8 mouse cellular contexts compared by ENCODE assay signal in the genomic region with DNA sequence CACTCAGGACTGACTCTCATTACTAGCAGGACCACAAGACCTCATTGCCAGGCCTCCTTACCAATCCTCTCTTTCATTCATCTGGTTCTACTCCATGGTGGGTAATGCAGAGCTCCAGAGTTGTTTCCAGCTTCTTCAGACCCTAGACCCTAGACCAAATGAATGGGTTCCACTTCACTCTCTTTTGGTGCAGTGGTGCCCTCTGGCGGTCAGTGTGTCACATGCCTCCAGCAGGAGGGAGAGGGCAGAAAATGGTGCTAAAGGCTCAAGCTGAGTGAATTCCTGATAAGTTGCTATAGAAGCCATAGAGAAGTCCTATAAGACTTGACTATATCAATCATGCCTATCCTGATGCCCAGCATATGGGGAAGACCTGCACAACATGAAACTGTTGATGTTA. TPM values are rescaled to one million over a fixed set of nuclear protein-coding genes. Genes with fewer than 3 reads are reported as not detected.
DNase-seq lines count a peak whose midpoint lies in the region; ATAC-seq and TF ChIP-seq lines count a peak whose summit lies in the region.

No protein-coding gene starts in this region.

- no peaks in the 10 kb centered on the region for H3K9me3 ChIP-seq in heart, embryonic 11.5 days (replicated peaks; ENCODE audit: control insufficient read depth, low read length)
- no peaks in the 10 kb centered on the region for H3K9me3 ChIP-seq in stomach, postnatal 0 days (ENCODE audit: control insufficient read depth, low read length)

- H3K9ac ChIP-seq in heart, embryonic 11.5 days (ENCODE audit: low read depth, low read length) = no peak overlapping the region
- H3K9ac ChIP-seq in stomach, postnatal 0 days (ENCODE audit: low read length) = no peak overlapping the region

- H3K4me1 ChIP-seq in heart, embryonic 11.5 days (ENCODE audit: control insufficient read depth, insufficient read depth, low read length) = no peaks in the 10 kb centered on the region
- no peaks in the 10 kb centered on the region for H3K4me1 ChIP-seq in spleen, adult 2 months (ENCODE audit: control insufficient read depth, insufficient read depth, insufficient read length)
- no peaks in the 10 kb centered on the region for H3K4me1 ChIP-seq in stomach, postnatal 0 days (replicated peaks; ENCODE audit: control insufficient read depth, insufficient read depth)

- H3K4me2 ChIP-seq in heart, embryonic 11.5 days = no peak overlapping the region
- H3K4me2 ChIP-seq in stomach, postnatal 0 days (replicated peaks; ENCODE audit: low read depth) = no peak overlapping the region

- intact Hi-C loops in heart, postnatal 10 days (cut with DNase I) = loop anchor here (1.0 kb wide), 1 partner anchor 199 kb away; no protein-coding TSS in a partner anchor
- intact Hi-C loops in left cerebral cortex, postnatal 25 days (cut with DNase I) = loop anchor here (2.0 kb wide), 1 partner anchor 199 kb away; no protein-coding TSS in a partner anchor

- no peak for TF ChIP-seq EP300 in stomach, postnatal 0 days (optimal IDR thresholded peaks at IDR 0.05)

- H3K36me3 ChIP-seq in heart, embryonic 11.5 days (ENCODE audit: control insufficient read depth, insufficient read depth, low read length) = no peaks in the 10 kb centered on the region
- no peaks in the 10 kb centered on the region for H3K36me3 ChIP-seq in spleen, adult 2 months (ENCODE audit: control insufficient read depth, insufficient read depth, low read length)
- H3K36me3 ChIP-seq in stomach, postnatal 0 days (ENCODE audit: control insufficient read depth, insufficient read depth, low read length) = no peaks in the 10 kb centered on the region

- no peak overlapping the region for H3K27ac ChIP-seq in heart, embryonic 11.5 days (ENCODE audit: low read depth, low read length)
- H3K27ac ChIP-seq in spleen, adult 2 months (ENCODE audit: insufficient read depth, low read length) = no peak overlapping the region
- H3K27ac ChIP-seq in stomach, postnatal 0 days (replicated peaks) = no peak overlapping the region

- WGBS in heart, embryonic 11.5 days (ENCODE audit: insufficient replicate concordance) = 0% methylated on average over 1 of the region's 1 CpGs
- 16% methylated on average over 1 of the region's 1 CpGs for WGBS in spleen, adult 2 months
- 13% methylated on average over 1 of the region's 1 CpGs for WGBS in stomach, postnatal 0 days

- H3K27me3 ChIP-seq in heart, embryonic 11.5 days (ENCODE audit: control insufficient read depth, insufficient read depth, low read length) = no peaks in the 10 kb centered on the region
- H3K27me3 ChIP-seq in spleen, adult 2 months (ENCODE audit: control insufficient read depth, insufficient read depth, low read length) = no peaks in the 10 kb centered on the region
- no peaks in the 10 kb centered on the region for H3K27me3 ChIP-seq in stomach, postnatal 0 days (ENCODE audit: control insufficient read depth, insufficient read depth, low read length)

- ATAC-seq in heart, embryonic 11.5 days (replicated peaks; ENCODE audit: insufficient number of reproducible peaks, low FRiP score, low TSS enrichment) = no peak
- no peak for ATAC-seq in stomach, postnatal 0 days (ENCODE audit: low FRiP score, low TSS enrichment)
- ATAC-seq in inflammation-experienced regulatory T-cells, adult 6 months = no peak

- no peak overlapping the region for H3K4me3 ChIP-seq in heart, embryonic 11.5 days (ENCODE audit: low read depth, low read length)
- H3K4me3 ChIP-seq in spleen, adult 2 months (ENCODE audit: extremely low read depth, insufficient read depth, insufficient read length) = no peak overlapping the region
- H3K4me3 ChIP-seq in stomach, postnatal 0 days (ENCODE audit: low read depth, low read length) = no peak overlapping the region

- DNase-seq in heart, postnatal 10 days = peak; percentile 15 to 22
- no peak for DNase-seq in spleen, adult 2 months (ENCODE audit: low read depth in 1 of 2, low spot score in 2 of 2)
- DNase-seq in spleen, adult 12 weeks (ENCODE audit: low spot score) = no peak
- peak; percentile 9 to 10 for DNase-seq in adrenal gland, postnatal 4 days (ENCODE audit: low spot score in 2 of 2)
- DNase-seq in left cerebral cortex, postnatal 25 days (ENCODE audit: low spot score in 2 of 2) = peak; percentile 6 to 13
- peak; percentile 18 for DNase-seq in stomach, postnatal 0 days (ENCODE audit: low spot score)

- TF ChIP-seq CTCF in spleen, adult 2 months (IDR thresholded peaks at IDR 0.05; ENCODE audit: extremely low read depth, insufficient read depth, insufficient read length, insufficient replicate concordance) = peak; percentile 28; the same call in 1 of the 2 replicates
- TF ChIP-seq CTCF in stomach, postnatal 0 days (IDR thresholded peaks at IDR 0.05; ENCODE audit: low read depth) = peak; percentile 64

- TF ChIP-seq POLR2A in spleen, adult 2 months (IDR thresholded peaks at IDR 0.05; ENCODE audit: low read depth, low read length) = no peak

RNA-seq across cellular contexts. Expression of a gene that starts 39.6 kb away (rescaled TPM):
- not detected for total RNA-seq in heart, postnatal 10 days (2021)
- 0.74 and 1.1 TPM in 2 replicates for polyA plus RNA-seq in heart, embryonic 11.5 days (2014; fragmentation: Nextera tagmentation; extraction: Ambion mirVana)
- polyA plus RNA-seq in spleen, adult 2 months (2012; rRNA removed) = not detected in 2 replicates
- under 1 TPM; 0.17 to 0.20 TPM for total RNA-seq in adrenal gland, postnatal 4 days (2021)
- under 1 TPM; 0.34 to 0.41 TPM for total RNA-seq in left cerebral cortex, postnatal 25 days (2021)
- 0.11 and 0.34 TPM in 2 replicates for polyA plus RNA-seq in stomach, postnatal 0 days (2015; fragmentation: Nextera tagmentation; extraction: Ambion mirVana)
- polyA plus RNA-seq in inflammation-experienced regulatory T-cells, adult 6 months (2017; shearing (Covaris generic)) = not detected

Comparison
In these comparisons a context has a peak if more than half of its experiments do, and no peak if none do; other contexts are left out.
1. DNase-seq: peak in heart, postnatal 10 days (2 of 2), adrenal gland, postnatal 4 days (2 of 2), left cerebral cortex, postnatal 25 days (2 of 2) and stomach, postnatal 0 days (single experiment); none in spleen, adult 2 months (0 of 2) and spleen, adult 12 weeks (single experiment).